Mouse (Mus musculus) E14TG2a.4 (cell line): Measurements from ENCODE around the gene Elovl5.

ENCODE experiments used
- CTCF ChIP-seq: conservative IDR thresholded peaks from 2 replicates; pipeline ENCODE4 v1.5.1; 2014; ENCODE audit warnings: low read length
- NANOG ChIP-seq: IDR thresholded peaks from 2 replicates; pipeline ENCODE4 v1.6.1; 2014; ENCODE audit warnings: borderline replicate concordance, low read length, mixed read lengths
- POU5F1 ChIP-seq: IDR thresholded peaks from 2 replicates; pipeline ENCODE4 v1.6.1; 2014; ENCODE audit warnings: low read length, borderline replicate concordance

GRCm38 (mm10) chr9:77923774-77924173 lies 6.6 kb downstream of the Elovl5 start:
- TF ChIP-seq CTCF (no peak), POU5F1 (no peak), NANOG (no peak)
